Mouse (Mus musculus) brain, embryonic 14.5 days (tissue): ENCODE data around the gene Thsd4.

Experiments used
- CTCF ChIP-seq: fragments of 200-500 bp; IDR thresholded peaks from 2 replicates; pipeline ENCODE4 v1.5.1; 2012; ENCODE audit warnings: inconsistent platforms, mild to moderate bottlenecking, moderate library complexity, borderline replicate concordance; ENCODE audit not compliant: insufficient read depth, insufficient read length; ENCODE audit errors: extremely low read depth
- POLR2A ChIP-seq: fragments of 200-500 bp; IDR thresholded peaks from 2 replicates; pipeline ENCODE4 v1.6.1; 2012; ENCODE audit warnings: mild to moderate bottlenecking, inconsistent platforms, borderline replicate concordance; ENCODE audit not compliant: poor library complexity, insufficient read depth, insufficient read length, severe bottlenecking; ENCODE audit errors: extremely low read depth

GRCm38 (mm10) chr9:59971263-59971662 is 550.6 kb downstream of the Thsd4 start:
- TF ChIP-seq CTCF (no peak), POLR2A (no peak)
